Mouse (Mus musculus) retina, embryonic 14.5 days (tissue): ENCODE results near the gene Ywhae.
"Not testable (repeated sequence)": the region's sequence is repeated elsewhere in the genome, so short reads cannot be mapped to it uniquely, and the experiment has no call there.

Experiments used
- DNase-seq: peaks from one replicate; pipeline ENCODE4 v3.0.0-alpha.2; 2015; ENCODE audit warnings: low spot score

Gene Ywhae

GRCm38 (mm10) chr11:75732434-75733226 is at the start of gene Ywhae:
TSS of gene Ywhae (plus strand) at chr11:75732869.
- peak; percentile 94 for DNase-seq

GRCm38 (mm10) chr11:75684462-75684861 is 48.2 kb upstream of the Ywhae start:
- no peak for DNase-seq

- DNase-seq: no peak
These were observed 47.7 kb upstream of the Ywhae start for GRCm38 (mm10) chr11:75684956-75685355.

DNA sequence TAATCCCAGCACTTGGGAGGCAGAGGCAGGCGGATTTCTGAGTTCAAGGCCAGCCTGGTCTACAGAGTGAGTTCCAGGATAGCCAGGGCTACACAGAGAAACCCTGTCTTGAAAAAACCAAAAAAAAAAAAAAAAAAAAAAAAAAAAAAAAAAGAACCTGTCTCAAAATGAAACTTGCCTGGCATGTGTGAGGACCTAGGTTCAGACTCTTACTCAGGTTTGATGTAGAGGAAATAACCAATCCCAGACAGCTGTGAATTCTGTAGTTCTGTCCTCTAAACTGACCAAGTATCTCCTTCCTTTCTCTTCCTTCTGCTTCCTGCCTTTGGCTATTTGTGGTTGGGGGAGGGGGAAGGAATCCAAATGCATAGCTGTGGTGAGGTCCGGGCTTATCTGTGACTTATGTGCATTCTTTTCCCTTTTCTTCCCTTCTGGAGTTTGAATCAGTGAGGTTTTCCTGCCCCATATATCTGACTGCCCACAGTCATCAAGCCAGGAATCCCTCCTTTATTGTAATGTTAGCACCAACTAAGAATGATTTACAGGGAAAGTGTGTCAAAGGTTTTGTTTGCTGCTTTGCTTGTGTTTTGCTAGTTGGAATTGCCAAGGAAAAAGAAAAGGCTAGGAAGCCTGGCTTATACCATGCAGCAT is 45.2 kb upstream of the Ywhae start:
- DNase-seq: no peak

GRCm38 (mm10) chr11:75688132-75688531 is 44.5 kb upstream of the Ywhae start:
- no peak for DNase-seq

DNA sequence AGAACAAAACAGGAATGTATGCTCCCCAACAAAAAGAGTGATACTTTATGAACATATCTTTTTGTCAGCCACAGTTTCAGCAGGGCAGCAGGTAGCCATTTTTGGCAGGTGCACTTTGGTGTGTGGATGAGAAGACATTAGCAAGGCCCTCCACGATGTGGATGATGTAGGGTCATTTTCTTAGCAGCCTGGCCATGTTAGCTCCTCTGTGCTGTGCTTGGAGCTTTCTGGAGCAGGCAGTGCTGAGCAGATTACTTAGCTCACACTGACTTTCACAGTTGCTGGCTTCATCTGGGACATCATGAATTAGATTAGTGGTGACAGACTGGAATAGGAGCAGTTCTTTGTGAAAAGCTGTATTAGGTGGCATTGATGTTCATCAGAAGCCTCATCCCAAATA is 42.7 kb upstream of the Ywhae start:
- DNase-seq: no peak

DNA sequence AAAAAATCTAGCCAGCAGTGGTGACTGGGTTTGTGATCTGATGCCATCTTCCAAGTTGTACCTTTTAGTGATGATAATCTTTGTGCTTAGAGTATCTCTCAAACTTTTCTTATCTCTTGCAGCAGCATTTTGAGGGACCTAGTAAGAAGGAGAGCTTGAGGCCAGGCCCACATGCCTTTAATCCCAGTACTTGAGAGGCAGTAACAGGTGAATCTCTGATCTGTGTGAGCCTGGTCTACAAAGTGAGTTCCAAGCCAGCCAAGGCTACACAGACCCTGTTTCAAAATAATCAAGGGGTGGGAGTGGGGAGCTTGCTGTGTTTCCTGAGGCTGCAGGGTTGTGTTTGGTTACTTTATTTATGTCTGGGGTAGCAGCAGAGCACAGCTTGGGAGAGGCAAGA is 41.6 kb upstream of the Ywhae start:
- no peak for DNase-seq

DNA sequence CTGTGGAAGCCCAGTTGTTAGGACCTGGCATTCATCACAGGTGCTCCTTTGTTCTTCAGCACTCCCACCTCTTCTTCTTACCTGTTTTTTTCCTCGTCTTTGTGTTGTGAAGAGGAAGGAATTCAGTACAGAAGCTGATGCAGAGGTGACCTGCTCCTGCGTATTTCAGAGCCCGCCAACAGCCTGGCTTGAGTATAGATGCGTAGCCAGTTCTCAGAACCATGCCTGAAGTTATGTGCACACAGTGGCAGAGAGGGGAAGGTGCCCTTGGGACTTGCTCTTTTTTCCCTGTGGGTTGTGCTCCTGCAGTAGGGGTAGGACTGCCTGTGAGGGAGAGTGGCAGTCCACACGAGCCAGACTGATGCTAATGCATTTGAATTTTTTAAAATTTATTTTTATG is 39.1 kb upstream of the Ywhae start:
- no peak for DNase-seq

- not testable (repeated sequence) for DNase-seq
These were observed 35.2 kb upstream of the Ywhae start for GRCm38 (mm10) chr11:75697464-75697863.

GRCm38 (mm10) chr11:75700557-75700956 is 32.1 kb upstream of the Ywhae start:
- no peak for DNase-seq

DNA sequence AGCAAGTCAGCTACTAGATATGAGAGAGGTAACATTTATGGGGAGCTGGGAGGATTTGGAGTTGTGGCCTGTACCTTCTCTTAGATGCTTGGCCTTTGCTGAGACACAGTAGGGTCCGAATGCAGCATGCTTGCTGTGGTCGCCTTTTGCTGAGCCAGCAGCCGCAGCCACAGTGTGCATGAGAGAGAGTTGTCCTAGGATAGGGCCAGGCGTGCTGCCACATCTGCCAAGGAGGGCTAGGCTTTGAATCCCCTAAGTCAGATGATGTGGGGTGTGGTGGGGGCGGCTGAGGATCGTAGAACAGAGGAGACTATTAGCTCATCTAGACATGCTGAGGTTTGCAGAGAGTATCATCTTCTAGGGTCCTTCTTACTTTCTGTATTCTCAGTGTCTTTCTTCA is 29.9 kb upstream of the Ywhae start:
- DNase-seq: no peak

DNA sequence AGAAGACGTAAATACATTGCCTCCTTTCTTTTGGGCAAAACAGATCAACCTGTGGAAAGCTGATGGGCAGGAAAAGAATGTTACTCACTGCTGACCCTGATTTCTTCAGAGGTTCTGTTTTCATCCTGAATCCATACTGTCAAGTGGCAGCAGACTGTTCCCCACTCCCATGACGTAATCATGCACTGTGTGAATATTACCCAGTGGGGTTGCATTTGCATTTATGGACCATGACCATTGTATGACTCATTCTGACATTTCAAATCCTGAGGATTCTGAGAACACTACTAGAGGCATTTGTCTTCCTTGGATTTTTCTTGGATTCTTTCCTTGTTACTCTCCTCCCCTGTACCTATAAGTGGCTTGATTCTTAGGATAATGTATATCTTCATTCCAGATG is 28.9 kb upstream of the Ywhae start:
- DNase-seq: no peak

DNA sequence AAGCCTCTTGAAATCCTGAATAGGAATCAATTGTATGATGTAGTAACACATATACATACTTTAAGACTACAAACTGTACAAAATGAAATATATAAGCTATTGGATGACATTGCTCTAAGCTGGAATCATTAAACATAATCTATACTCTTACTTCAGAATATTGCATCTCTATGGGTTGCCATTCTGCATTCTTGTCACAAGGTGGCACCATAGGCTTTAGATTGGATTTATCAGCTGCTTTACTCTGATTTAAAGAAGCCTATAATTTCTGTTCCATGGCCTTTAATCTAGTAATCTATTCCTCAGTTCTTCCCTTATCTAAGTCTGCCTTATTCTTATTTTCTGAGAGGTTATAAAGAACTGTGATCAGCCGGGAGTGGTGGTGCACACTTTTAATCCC is 18.7 kb upstream of the Ywhae start:
- peak; percentile 52 for DNase-seq

DNA sequence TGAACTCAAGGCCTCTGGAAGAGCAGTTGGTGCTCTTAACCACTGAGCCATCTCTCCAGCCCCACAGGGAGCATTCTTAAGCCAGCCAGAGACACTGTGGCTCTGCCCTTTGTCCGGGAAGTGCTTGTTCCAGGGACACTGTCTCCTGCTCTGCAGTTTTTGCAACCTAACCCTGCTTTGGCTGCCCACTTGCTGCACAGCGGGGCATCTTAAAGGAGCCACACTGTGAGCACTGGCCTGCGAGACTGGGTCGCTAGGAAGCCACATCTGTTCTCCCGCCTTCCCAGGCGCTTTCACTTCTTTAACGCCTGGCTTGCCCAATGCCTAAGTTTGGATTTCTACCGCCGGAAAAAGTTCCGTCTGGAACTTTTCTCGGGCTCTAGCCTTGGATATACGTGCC is 17.1 kb upstream of the Ywhae start:
- DNase-seq: no peak

DNA sequence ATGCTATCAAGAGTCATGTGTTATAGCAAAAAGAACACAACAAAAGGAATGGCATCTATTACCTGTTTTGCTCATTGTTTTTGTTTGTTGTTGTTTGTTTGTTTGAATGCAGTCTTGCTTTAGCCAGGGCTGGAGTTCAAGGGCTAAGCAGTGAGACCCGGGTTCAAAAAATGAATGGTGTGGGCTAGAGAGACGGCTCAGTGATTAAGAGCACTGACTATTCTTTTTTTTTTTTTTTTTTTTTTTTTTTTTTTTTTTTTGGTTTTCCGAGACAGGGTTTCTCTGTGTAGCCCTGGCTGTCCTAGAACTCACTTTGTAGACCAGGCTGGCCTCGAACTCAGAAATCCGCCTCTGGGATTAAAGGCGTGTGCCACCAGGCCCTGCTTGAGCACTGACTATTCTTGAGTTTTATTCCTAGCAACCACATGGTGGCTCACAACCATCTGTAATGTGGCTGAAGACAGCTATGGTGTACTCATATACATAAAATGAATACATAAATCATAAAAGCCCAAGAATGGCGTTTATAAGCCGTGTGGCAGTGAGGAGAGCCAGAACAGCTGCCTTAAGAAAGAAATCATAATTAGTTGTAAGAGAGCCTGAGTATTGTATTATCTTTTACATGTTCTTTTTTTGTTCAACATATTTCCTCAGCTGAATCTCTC is 15.9 kb upstream of the Ywhae start:
- DNase-seq: no peak

GRCm38 (mm10) chr11:75722339-75722738 is 10.3 kb upstream of the Ywhae start:
- no peak for DNase-seq

- no peak for DNase-seq
These were observed 5.5 kb upstream of the Ywhae start for GRCm38 (mm10) chr11:75727168-75727567.

GRCm38 (mm10) chr11:75727659-75728058 is 5.0 kb upstream of the Ywhae start:
- not testable (repeated sequence) for DNase-seq

DNA sequence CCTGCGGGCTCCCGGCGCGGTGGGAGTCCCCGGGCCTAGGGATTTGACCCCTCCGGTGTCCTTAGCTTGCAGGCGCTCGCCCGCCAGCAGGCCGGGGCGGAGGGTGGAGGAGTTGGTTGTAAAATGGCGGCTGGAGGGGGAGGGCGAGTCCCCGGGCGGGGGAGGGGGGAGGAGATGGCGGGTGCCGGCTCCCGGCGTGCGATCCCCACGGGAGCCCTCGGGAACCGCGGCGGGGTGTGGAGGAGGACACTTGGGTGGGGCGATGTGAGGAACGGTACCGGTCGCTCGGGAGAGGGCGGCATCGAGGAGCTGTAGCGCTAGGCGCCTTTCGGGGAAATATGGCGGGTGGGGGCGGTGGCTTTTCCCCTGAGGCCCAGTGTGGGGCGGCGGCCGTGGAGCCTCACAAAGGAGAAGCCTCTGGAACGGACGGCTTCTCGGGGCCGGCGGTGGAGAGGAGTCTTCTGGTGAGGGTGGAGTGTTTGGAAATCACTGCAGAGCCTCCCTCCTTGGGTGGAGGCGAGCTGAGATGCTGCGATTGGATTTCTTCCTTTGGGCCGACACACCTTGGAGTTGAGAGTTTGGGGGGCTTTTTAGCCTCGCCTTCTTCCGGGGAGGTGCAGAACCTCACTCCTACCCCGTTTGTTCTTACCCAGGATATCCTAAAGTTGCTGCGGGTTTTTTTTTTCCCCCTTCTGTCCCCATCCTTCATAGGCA is 715 bp downstream of the Ywhae start:
- DNase-seq: peak; percentile 70

- no peak for DNase-seq
These were observed 3.0 kb downstream of the Ywhae start for GRCm38 (mm10) chr11:75735462-75736252.

DNA sequence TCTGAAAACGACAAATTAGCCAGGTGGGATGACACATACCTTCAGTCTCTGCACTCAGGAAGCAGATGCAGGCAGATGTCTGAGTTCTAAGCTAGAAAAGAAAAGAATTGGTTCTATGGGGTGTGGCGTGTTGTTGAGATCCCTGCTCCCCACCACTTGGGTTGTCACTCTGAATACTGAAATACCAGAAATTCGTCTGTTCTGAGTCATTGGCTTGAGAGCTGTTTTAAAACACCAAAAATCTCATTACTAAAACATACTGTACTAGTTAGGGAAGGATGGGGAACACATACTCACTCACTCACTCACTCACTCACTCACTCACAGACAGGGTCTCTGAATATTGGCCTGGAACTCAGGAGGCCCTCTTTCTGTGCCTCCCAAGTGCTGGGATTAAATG is 4.3 kb downstream of the Ywhae start:
- no peak for DNase-seq
